Mouse (Mus musculus) lung, postnatal 0 days (tissue): ENCODE measurements around the gene Elmod3. TPM values are rescaled to one million over a fixed set of nuclear protein-coding genes. Genes with fewer than 3 reads are reported as not detected.
"Not testable (repeated sequence)": the region's sequence is repeated elsewhere in the genome, so short reads cannot be mapped to it uniquely, and the experiment has no call there.

Source experiments
- ATAC-seq: fragments of 200-750 bp; cut with Nextera tagmentation; 2 replicates; pipeline ENCODE4 v1.8.0; 2017; ENCODE audit warnings: moderate library complexity
- DNase-seq: peaks from one replicate; pipeline ENCODE4 v3.0.0-alpha.2; 2016; ENCODE audit warnings: low spot score
- H3K27ac ChIP-seq: fragments of 300-500 bp; sonication (generic); 2 replicates; pipeline ENCODE4 v1.5.1; 2014; ENCODE audit warnings: antibody characterized with exemption, mild to moderate bottlenecking, low read length, mixed read lengths
- H3K27me3 ChIP-seq: fragments of 300-500 bp; sonication (generic); replicated peaks from 2 replicates; pipeline ENCODE4 v1.6.1; 2014; ENCODE audit warnings: low read length, mixed read lengths; ENCODE audit not compliant: insufficient read depth
- H3K36me3 ChIP-seq: fragments of 300-500 bp; sonication (generic); 2 replicates; pipeline ENCODE4 v1.6.1; 2014; ENCODE audit warnings: low read length, mixed read lengths; ENCODE audit not compliant: insufficient read depth
- H3K4me1 ChIP-seq: fragments of 300-500 bp; sonication (generic); 2 replicates; pipeline ENCODE4 v1.6.1; 2014; ENCODE audit warnings: antibody characterized with exemption, low read depth, low read length, mixed read lengths; ENCODE audit not compliant: insufficient read depth
- H3K4me2 ChIP-seq: fragments of 300-500 bp; sonication (generic); replicated peaks from 2 replicates; pipeline ENCODE4 v1.6.1; 2014; ENCODE audit warnings: low read depth, mild to moderate bottlenecking, low read length, moderate library complexity, mixed read lengths
- H3K4me3 ChIP-seq: fragments of 300-500 bp; sonication (generic); 2 replicates; pipeline ENCODE4 v1.5.1; 2014; ENCODE audit warnings: low read depth, low read length
- H3K9ac ChIP-seq: fragments of 300-500 bp; sonication (generic); replicated peaks from 2 replicates; pipeline ENCODE4 v1.6.1; 2014; ENCODE audit warnings: low read depth, mild to moderate bottlenecking
- H3K9me3 ChIP-seq: fragments of 300-500 bp; sonication (generic); 2 replicates; pipeline ENCODE4 v1.6.1; 2016; ENCODE audit warnings: low read length, mixed read lengths
- CTCF ChIP-seq: IDR thresholded peaks from 2 replicates; pipeline ENCODE4 v1.5.1; 2016; ENCODE audit warnings: antibody characterized with exemption, mild to moderate bottlenecking
- EP300 ChIP-seq: IDR thresholded peaks from 2 replicates; pipeline ENCODE4 v1.6.1; 2016; ENCODE audit warnings: antibody characterized with exemption, mild to moderate bottlenecking, control low read depth
- WGBS: fragments of 180-500 bp; shearing (Covaris S2); extraction: QIAGEN DNeasy Blood & Tissue Kit; methylation state at CpG from one replicate; pipeline ENCODE4 v1.1.7; 2014; 5-methylcytosine and 5-hydroxymethylcytosine counted together
- polyA plus RNA-seq: library from polyadenylated mRNA; unstranded; fragments of >200 nt; fragmentation: Nextera tagmentation; extraction: Ambion mirVana; gene quantifications from 2 replicates; pipeline ENCODE4 v1.2.1, GENCODE M21; 2015

The Elmod3 gene
- polyA plus RNA-seq, 1 experiment from 2014 or later = 19.7 TPM

DNA sequence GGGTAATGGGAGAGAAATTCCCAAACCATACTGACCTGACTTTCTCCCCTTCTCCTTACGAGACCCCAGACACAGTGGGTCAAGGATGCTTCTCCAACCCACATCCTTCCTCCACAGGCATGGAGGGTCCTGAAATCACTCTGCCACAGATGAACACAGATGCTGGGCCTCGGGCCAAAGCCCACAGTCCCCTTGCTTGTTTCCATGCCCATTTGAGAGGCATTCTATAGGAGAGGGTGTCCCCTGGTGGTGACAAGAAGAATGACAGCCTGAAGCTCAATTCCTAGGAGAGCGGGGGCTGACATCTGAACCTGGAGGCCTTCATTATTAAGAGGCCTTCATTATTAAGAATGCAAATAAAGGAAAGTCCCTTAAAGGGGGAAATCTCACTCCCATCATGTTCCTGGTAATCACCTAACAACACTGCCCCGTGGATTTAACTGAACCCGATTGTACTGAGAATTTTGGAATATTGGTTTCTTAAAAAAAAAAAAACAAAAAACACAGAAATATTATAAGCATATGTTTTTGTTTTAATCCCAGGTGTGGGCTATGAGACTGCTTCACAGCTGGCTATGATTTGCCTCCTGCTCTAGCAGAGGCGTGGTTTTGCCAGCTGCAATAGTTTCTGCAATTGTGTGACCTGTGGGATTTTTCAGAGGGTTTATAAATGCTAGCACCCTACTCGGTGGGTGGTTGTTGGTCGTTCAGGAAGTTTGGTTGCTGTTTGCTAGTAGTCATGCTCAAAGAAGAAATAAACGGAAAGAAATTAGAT, 64.0 kb downstream of the Elmod3 start:
- Histone ChIP-seq H3K9ac (no peak overlapping the region), H3K27ac (no peak overlapping the region), H3K4me2 (no peak overlapping the region), H3K36me3 (no peaks in the 10 kb centered on the region), H3K4me1 (peaks cover 2% of the 10 kb centered on the region; the same call in 1 of the 2 replicates), H3K9me3 (no peaks in the 10 kb centered on the region), H3K4me3 (no peak overlapping the region), H3K27me3 (no peaks in the 10 kb centered on the region)
- 39% methylated on average over 9 of the region's 9 CpGs for WGBS
- TF ChIP-seq EP300 = no peak
- peak; percentile 100 for TF ChIP-seq CTCF
- peak; percentile 83 for DNase-seq
- ATAC-seq = peak; percentile 3; the same call in 1 of the 2 replicates

DNA sequence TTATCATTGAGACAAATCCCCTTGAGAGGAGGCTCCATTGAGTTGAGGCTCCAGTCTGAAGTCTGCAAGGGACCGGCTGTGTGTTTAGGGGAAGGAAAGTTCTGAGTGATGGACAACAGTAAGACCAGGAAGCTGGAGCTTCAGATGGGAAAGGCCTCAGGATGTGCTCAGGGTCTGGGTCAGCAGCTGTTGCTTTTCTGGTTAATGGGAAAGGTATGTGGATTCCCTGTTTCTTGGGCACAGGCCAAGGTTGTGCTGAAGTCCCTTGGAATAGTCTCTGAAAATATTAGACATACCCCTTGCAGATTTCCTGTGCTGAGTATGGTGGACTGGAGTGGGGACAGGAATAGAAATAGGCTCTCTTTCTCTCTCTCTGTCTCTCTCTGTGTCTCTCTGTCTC, 64.7 kb downstream of the Elmod3 start:
- not testable (repeated sequence) for H3K36me3 ChIP-seq, ATAC-seq, H3K27ac ChIP-seq, DNase-seq, H3K9ac ChIP-seq, H3K4me3 ChIP-seq, H3K27me3 ChIP-seq, H3K4me1 ChIP-seq, H3K4me2 ChIP-seq, H3K9me3 ChIP-seq
- 21% methylated on average over 1 of the region's 1 CpGs for WGBS

DNA sequence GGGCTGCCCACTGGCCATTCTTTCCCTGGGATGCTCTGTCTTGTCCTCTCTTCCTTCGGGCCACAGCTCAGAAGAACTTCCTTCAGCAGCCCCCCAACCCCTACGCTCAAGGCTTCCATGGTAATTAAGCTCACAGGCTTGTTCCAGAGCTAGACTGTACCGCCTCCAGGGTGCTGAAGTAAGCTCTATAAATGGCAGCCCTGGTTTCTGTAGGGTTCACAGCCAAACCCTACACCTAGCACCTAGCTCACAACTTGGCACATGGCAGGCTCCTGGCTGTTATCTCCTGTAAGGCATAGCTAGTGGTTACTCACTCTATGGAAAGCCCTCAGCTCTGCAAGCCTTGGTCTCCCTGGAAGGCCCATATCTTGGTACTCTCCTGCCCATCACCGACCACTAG, 65.6 kb downstream of the Elmod3 start:
- DNase-seq (no peak), ATAC-seq (no peak)
- Histone ChIP-seq H3K4me3 (no peak overlapping the region), H3K9me3 (no peaks in the 10 kb centered on the region), H3K4me1 (no peaks in the 10 kb centered on the region), H3K36me3 (no peaks in the 10 kb centered on the region), H3K27ac (no peak overlapping the region), H3K4me2 (no peak overlapping the region), H3K27me3 (no peaks in the 10 kb centered on the region), H3K9ac (no peak overlapping the region)
- WGBS = 82% methylated on average over 4 of the region's 4 CpGs
- TF ChIP-seq CTCF = no peak
- no peak for TF ChIP-seq EP300

DNA sequence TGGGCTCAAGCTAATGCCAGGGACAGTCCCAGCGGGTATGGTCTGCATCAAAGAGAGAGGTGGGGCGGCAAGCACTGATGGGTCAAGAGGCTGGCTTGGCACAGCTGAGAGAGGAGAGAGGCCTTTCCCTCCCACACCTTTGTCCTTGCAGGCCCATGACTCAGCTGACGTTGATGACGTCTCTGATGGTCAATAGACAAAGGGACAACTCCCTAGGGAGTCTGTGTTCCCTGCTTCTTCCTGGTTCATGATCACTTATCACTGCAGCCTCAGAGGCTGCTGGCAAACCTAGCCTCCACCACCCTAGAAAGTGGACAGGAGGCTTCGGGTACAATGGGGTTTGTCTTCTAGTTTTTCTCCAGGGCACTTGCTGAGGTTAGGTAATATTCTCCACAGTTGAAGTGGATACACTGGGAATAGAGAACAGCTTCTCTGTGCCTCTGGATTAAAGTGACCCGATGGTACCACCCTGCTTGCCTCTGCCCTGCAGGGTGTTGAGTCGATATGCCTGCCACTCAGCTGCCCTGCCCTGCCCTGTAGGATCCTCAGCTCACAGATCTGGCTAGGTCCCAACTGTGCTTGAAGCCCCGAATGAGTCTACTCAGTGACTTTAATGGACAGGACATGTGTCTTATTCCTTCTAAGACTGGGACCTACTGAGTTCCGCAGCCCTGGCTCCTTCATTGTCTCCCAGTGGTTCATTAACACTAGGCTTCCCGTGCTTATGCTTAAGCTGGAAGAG, 69.6 kb downstream of the Elmod3 start:
- H3K4me1 ChIP-seq = no peaks in the 10 kb centered on the region
- no peak overlapping the region for H3K9ac ChIP-seq
- H3K9me3 ChIP-seq = no peaks in the 10 kb centered on the region
- H3K27me3 ChIP-seq = no peaks in the 10 kb centered on the region
- WGBS = 62% methylated on average over 10 of the region's 10 CpGs
- ATAC-seq (peak; percentile 64), DNase-seq (peak; percentile 52)
- no peaks in the 10 kb centered on the region for H3K36me3 ChIP-seq
- H3K4me2 ChIP-seq = no peak overlapping the region
- H3K27ac ChIP-seq = no peak overlapping the region
- TF ChIP-seq EP300 (no peak; the same call in 1 of the 2 replicates), CTCF (no peak)
- H3K4me3 ChIP-seq = no peak overlapping the region

DNA sequence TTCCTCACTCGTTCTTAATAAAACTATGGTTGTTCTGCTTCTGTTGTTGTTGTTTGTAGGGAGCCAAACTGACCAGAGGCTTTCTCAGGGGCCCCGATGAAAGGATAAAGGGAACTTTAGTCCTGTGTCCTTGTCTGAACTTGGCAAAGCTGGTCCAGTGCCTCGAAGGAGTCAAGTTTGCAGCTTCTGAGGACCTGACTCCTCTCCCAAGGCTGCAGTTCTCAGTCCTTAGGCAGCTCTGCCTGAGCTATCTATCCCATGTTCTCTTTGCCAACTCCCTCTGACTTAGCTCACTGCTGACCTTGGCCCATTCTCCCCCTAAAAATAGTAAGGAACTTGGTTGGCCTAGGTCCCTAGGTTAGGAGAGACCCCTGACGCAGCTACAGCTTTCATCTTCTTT, 71.1 kb downstream of the Elmod3 start:
- DNase-seq = no peak
- no peak overlapping the region for H3K9ac ChIP-seq
- no peaks in the 10 kb centered on the region for H3K36me3 ChIP-seq
- H3K9me3 ChIP-seq = no peaks in the 10 kb centered on the region
- H3K4me1 ChIP-seq = no peaks in the 10 kb centered on the region
- no peaks in the 10 kb centered on the region for H3K27me3 ChIP-seq
- no peak overlapping the region for H3K4me2 ChIP-seq
- TF ChIP-seq CTCF = no peak
- TF ChIP-seq EP300 = no peak
- H3K27ac ChIP-seq = no peak overlapping the region
- H3K4me3 ChIP-seq = no peak overlapping the region
- ATAC-seq = no peak
- 86% methylated on average over 4 of the region's 4 CpGs for WGBS

DNA sequence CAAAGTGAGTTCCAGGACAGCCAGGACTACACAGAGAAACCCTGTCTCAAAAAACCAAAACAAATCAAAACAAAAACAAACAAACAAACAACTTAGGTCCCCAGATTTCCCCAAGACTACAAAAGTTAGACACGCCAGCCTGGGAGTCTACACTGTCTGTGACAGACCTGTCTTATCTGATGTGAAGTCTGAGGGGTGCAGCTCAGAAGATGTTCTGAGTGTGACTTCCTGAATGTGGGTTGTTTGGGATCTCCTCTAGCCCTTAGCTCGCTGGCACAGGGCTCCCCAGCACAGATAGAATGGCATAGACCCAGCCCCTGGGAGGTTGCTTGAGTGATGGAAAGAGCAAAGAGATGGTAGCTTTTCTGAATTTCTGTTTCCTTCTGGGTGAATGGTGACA, 74.1 kb downstream of the Elmod3 start:
- Histone ChIP-seq H3K4me1 (no peaks in the 10 kb centered on the region), H3K27me3 (no peaks in the 10 kb centered on the region), H3K9me3 (no peaks in the 10 kb centered on the region), H3K27ac (no peak overlapping the region), H3K9ac (no peak overlapping the region), H3K4me3 (no peak overlapping the region), H3K4me2 (no peak overlapping the region), H3K36me3 (no peaks in the 10 kb centered on the region)
- WGBS = 68% methylated on average over 2 of the region's 2 CpGs
- TF ChIP-seq CTCF (no peak), EP300 (no peak)
- ATAC-seq (no peak), DNase-seq (no peak)
